Mouse (Mus musculus) midbrain, embryonic 15.5 days (tissue): ENCODE data around the gene Olfr1512. TPM values are rescaled to one million over a fixed set of nuclear protein-coding genes. Genes with fewer than 3 reads are reported as not detected.
A peak's percentile ranks its signal among the peaks of the same experiment; 100 is the strongest.

Experiments
- ATAC-seq: fragments of 200-750 bp; cut with Nextera tagmentation; replicated peaks from 2 replicates; pipeline ENCODE4 v1.8.0; 2017; ENCODE audit warnings: moderate TSS enrichment
- H3K27ac ChIP-seq: fragments of 300-500 bp; sonication (generic); 2 replicates; pipeline ENCODE4 v1.5.1; 2015; ENCODE audit warnings: mild to moderate bottlenecking, inconsistent platforms
- H3K27me3 ChIP-seq: fragments of 300-500 bp; sonication (generic); replicated peaks from 2 replicates; pipeline ENCODE4 v1.6.1; 2015; ENCODE audit warnings: inconsistent platforms
- H3K36me3 ChIP-seq: fragments of 300-500 bp; sonication (generic); replicated peaks from 2 replicates; pipeline ENCODE4 v1.6.1; 2015; ENCODE audit warnings: inconsistent platforms
- H3K4me1 ChIP-seq: fragments of 300-500 bp; sonication (generic); 2 replicates; pipeline ENCODE4 v1.6.1; 2015; ENCODE audit warnings: inconsistent platforms
- H3K4me2 ChIP-seq: fragments of 300-500 bp; sonication (generic); 2 replicates; pipeline ENCODE4 v1.6.1; 2015; ENCODE audit warnings: inconsistent platforms, mild to moderate bottlenecking, moderate library complexity
- H3K4me3 ChIP-seq: fragments of 300-500 bp; sonication (generic); 2 replicates; pipeline ENCODE4 v1.5.1; 2015; ENCODE audit warnings: mild to moderate bottlenecking, inconsistent platforms
- H3K9ac ChIP-seq: fragments of 300-500 bp; sonication (generic); 2 replicates; pipeline ENCODE4 v1.6.1; 2015; ENCODE audit warnings: mild to moderate bottlenecking, inconsistent platforms
- H3K9me3 ChIP-seq: fragments of 300-500 bp; sonication (generic); 2 replicates; pipeline ENCODE4 v1.6.1; 2016; ENCODE audit warnings: inconsistent platforms
- WGBS: fragments of 180-500 bp; shearing (Covaris S2); methylation state at CpG from one replicate; pipeline ENCODE4 v1.1.7; 2015; ENCODE audit warnings: mixed read lengths; 5-methylcytosine and 5-hydroxymethylcytosine counted together
- polyA plus RNA-seq: library from polyadenylated mRNA; unstranded; fragments of >200 nt; fragmentation: Nextera tagmentation; extraction: Ambion mirVana; gene quantifications from 2 replicates; pipeline ENCODE4 v1.2.1, GENCODE M21; 2015

Olfr1512 gene
- polyA plus RNA-seq, 1 experiment from 2014 or later, result 0.08 TPM

DNA sequence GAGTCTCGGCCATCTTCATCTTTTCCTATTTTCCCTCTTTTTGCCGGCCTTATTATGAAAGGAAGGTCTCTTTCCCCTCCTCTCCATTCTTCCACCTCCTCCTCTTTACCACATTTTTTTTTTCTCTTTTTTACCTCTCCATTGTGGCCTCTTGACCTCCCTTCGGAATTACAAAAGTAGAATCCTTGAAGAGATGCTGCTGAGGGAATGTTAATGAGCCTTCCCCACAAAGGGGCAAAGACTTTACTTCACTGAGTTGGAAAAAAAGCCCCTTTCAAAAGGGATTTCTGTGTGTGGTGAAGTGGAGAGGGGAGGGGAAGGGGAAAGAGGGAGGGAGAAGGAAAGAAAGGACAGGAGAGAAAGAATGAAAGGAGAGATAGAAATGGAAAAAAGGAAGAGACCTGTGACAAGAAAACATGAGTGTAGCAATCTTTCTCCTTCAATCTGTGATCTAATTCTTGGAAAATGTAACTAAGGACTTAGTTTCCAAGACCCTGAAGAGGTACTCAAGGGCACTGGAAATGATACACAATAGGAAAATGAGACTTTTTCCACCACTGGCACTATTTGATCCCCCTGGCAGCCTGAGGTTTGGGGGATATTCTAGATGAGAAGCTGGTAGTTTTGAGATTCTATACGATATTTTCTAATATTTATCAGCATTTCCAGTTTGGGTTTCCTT lies 47.8 kb downstream of the Olfr1512 start:
- WGBS, result 4% methylated on average over 4 of the region's 4 CpGs
- Histone ChIP-seq H3K9me3 (no peaks in the 10 kb centered on the region), H3K4me2 (no peak overlapping the region), H3K4me1 (peaks cover 18% of the 10 kb centered on the region), H3K9ac (no peak overlapping the region), H3K4me3 (no peak overlapping the region), H3K27me3 (no peaks in the 10 kb centered on the region), H3K36me3 (no peaks in the 10 kb centered on the region), H3K27ac (peak overlapping the region; percentile 53)
- ATAC-seq, result no peak

DNA sequence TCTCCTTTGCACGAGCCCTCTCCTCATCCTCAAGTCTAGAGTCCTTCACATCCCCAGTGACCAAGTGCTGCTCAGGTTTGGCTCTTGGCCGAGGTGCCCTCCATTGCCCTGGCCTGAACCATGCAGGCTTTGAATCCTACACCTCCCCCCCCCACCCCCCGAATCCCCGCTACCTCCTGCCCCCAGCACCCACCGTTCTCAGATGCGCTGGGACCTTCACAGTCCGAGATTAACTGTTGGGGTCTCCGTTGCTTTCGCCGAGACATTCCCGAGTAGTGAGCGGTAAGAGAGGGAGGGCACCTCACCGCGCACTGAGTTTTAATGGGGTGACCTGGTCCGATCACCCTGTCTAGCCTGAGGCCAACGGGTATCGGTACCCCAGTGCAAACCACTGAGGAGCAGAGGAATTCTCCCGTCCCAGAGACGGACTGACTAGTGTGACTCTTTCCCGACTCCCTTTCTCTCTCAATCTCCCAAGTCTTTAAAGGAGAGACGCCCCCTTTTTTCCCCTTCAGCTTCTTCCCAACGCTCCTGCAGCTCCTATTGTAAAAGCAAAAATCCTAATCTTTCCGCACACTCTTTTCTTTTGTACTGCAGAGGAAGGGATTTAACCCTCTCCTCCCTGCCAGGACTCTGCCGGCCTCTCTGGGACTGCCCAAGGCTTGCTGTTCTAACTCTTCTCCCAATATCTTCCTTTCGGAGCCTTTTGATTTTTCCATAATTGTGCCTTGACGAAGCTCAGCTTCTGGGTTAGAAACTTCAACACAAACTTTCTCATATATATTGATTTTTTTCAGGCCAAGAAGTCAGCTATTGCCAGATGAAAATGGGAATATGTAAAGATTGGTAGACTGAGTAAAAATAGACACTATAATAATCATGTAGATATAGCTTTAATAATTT lies 50.8 kb downstream of the Olfr1512 start, which contains the start of gene Sall2:
Gene Sall2 (minus strand): TSS at position 853 of the 903 bp plus-strand sequence.
- under 1% methylated on average over 26 of the region's 26 CpGs for WGBS
- Histone ChIP-seq H3K36me3 (no peaks in the 10 kb centered on the region), H3K9me3 (no peaks in the 10 kb centered on the region), H3K27me3 (no peaks in the 10 kb centered on the region), H3K4me2 (peak within 1 kb of the TSS; percentile 93), H3K27ac (peak within 1 kb of the TSS; percentile 66), H3K4me3 (peak within 1 kb of the TSS; percentile 45), H3K4me1 (peaks cover 23% of the 10 kb centered on the region), H3K9ac (peak within 1 kb of the TSS; percentile 41)
- peak; percentile 69 for ATAC-seq

DNA sequence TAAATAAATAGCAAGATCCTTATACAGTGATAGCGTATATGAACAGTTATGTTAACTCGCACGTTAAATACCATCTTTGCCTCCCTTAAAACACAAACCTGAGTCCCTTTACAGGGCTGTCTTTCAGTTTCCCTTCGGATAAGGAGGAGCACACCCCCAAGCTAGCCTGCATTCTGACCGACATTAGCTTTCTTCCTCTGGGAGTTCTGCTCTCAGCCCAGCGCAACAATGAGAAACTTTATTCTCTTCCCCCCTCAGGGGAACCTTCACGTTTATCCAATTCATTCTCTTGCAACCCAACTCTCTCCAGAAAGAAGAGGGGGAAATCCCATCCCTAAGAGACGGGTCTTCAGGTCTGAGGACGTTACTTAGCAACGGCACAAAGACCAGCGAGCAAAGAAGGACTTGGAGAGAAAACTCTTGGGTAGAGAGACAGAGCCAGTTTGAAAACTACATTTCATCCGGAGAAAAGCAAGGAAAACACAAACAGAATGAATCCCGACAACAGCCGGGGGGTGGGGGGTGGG lies 51.5 kb downstream of the Olfr1512 start:
- H3K9ac ChIP-seq, result peak overlapping the region; percentile 41
- peak; percentile 66 for ATAC-seq
- H3K9me3 ChIP-seq, result no peaks in the 10 kb centered on the region
- WGBS, result under 1% methylated on average over 14 of the region's 14 CpGs
- peaks cover 23% of the 10 kb centered on the region for H3K4me1 ChIP-seq
- peak overlapping the region; percentile 93 for H3K4me2 ChIP-seq
- no peaks in the 10 kb centered on the region for H3K36me3 ChIP-seq
- H3K4me3 ChIP-seq, result peak overlapping the region; percentile 45
- H3K27ac ChIP-seq, result peak overlapping the region; percentile 66
- H3K27me3 ChIP-seq, result no peaks in the 10 kb centered on the region

DNA sequence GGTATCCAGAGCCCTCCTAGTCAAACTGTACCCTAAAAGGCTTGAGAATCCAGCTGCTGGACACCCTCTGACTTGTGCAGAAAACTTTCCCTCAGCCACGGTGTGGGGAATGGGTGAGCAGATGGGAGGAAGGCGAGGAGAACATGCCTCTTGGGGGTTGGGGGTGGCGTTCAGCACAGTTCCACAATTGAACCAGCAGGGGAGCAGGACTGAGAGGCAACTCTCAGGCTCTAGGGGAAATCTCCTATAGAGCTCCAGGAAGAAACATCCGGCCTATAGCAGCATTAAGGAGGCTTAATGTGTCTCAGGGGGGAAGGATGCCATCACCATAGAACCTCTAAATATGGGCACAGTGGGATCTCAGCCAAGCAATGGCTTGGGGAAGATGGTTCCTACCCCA lies 53.1 kb downstream of the Olfr1512 start:
- 1% methylated on average over 4 of the region's 4 CpGs for WGBS

More for the DNA sequence above, 53.1 kb downstream of the Olfr1512 start:
- H3K36me3 ChIP-seq, result no peaks in the 10 kb centered on the region
- peaks cover 23% of the 10 kb centered on the region for H3K4me1 ChIP-seq
- H3K27me3 ChIP-seq, result no peaks in the 10 kb centered on the region
- no peak for ATAC-seq
- H3K27ac ChIP-seq, result 0 out of 2 replicates have a peak overlapping the region, but pooled peaks have one; percentile 20
- H3K4me2 ChIP-seq, result peak overlapping the region; percentile 93
- no peak overlapping the region for H3K9ac ChIP-seq
- no peaks in the 10 kb centered on the region for H3K9me3 ChIP-seq
- H3K4me3 ChIP-seq, result peak overlapping the region; percentile 45; the same call in 1 of the 2 replicates

Other genes with a start within 250 kb of the Olfr1512 start
- gene Supt16, start 181.8 kb downstream of the Olfr1512 start, polyA plus RNA-seq, result 43.0 and 45.4 TPM in 2 replicates
- gene Chd8, start 121.4 kb downstream of the Olfr1512 start, polyA plus RNA-seq, result 37.8 and 43.9 TPM in 2 replicates
- gene Tox4, start 100.0 kb downstream of the Olfr1512 start, polyA plus RNA-seq, result 56.0 and 61.0 TPM in 2 replicates
- 64.0 and 67.6 TPM in 2 replicates for gene Rab2b, start 99.6 kb downstream of the Olfr1512 start, polyA plus RNA-seq
- 50.2 and 54.7 TPM in 2 replicates for gene Mettl3, start 74.0 kb downstream of the Olfr1512 start, polyA plus RNA-seq
- 48.8 and 49.7 TPM in 2 replicates for gene Sall2, start 50.4 kb downstream of the Olfr1512 start, polyA plus RNA-seq
- not detected in 2 replicates for gene Olfr1513, start 22.8 kb downstream of the Olfr1512 start, polyA plus RNA-seq
- 0.12 and 0.38 TPM in 2 replicates for gene Olfr1511, start 18.2 kb upstream of the Olfr1512 start, polyA plus RNA-seq
- not detected in 2 replicates for gene Olfr1510, start 35.2 kb upstream of the Olfr1512 start, polyA plus RNA-seq
- not detected in 2 replicates for gene Olfr1509, start 63.8 kb upstream of the Olfr1512 start, polyA plus RNA-seq
- not detected in 2 replicates for gene Olfr1508, start 88.3 kb upstream of the Olfr1512 start, polyA plus RNA-seq
- not detected in 2 replicates for gene Olfr1507, start 116.6 kb upstream of the Olfr1512 start, polyA plus RNA-seq